Mouse (Mus musculus) gastrocnemius, postnatal 36 days (tissue): ENCODE measurements around the gene Tent5b. TPM values are rescaled to one million over a fixed set of nuclear protein-coding genes. Genes with fewer than 3 reads are reported as not detected.

Experiments used
- DNase-seq, 2 experiments: peaks; one replicate each; pipeline ENCODE4 v3.0.0; 2022
- intact Hi-C: fragments of 180-260 bp; cut with DNase I; formaldehyde crosslinking; loops from one replicate; pipeline ENCODE4 v1.15.1; 2025
- total RNA-seq, 2 experiments: library from RNA; stranded (reverse); gene quantifications; 2 replicates each; pipeline ENCODE4 v1.2.3; 2021

The Tent5b gene
- total RNA-seq, 2 experiments from 2014 or later = 0.59 to 1.0 TPM

- DNase-seq = peak; percentile 75 to 83
- intact Hi-C loops = no loop called here
Observed at GRCm38 (mm10) chr4:133468080-133468479, 11.9 kb upstream of the Tent5b start.

GRCm38 (mm10) chr4:133469122-133469521 lies 10.8 kb upstream of the Tent5b start:
- intact Hi-C loops = no loop called here
- DNase-seq = no peak

- DNase-seq = no peak
- intact Hi-C loops = no loop called here
Observed at GRCm38 (mm10) chr4:133471135-133471821, 8.7 kb upstream of the Tent5b start.

- DNase-seq = no peak
- intact Hi-C loops = no loop called here
Observed at GRCm38 (mm10) chr4:133473833-133474232, 6.1 kb upstream of the Tent5b start.

GRCm38 (mm10) chr4:133480185-133480537 lies 229 bp downstream of the Tent5b start:
- intact Hi-C loops = no loop called here
- DNase-seq = no peak

- intact Hi-C loops = no loop called here
Observed at GRCm38 (mm10) chr4:133480754-133481153, 822 bp downstream of the Tent5b start.

DNA sequence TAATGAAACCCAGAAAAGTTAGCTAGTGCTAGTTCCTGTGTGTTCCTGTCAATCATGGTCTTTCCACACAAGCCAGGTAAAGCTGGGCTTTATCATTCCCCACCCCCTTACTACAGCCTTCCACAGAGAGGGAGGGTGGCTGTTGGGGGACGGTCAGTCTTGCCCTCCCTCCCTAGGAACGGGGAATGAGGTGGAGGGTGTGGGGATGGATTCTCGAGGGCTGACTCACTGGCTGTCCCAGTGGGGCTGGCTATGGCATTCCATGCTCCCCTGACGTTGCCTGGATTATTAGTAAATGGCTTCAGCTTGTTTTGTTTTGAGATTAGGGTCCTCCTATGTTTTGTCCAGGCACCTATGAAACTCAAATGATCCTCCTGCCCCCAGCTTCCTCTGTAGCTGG lies 1.6 kb downstream of the Tent5b start:
- no peak for DNase-seq
- intact Hi-C loops = no loop called here

More at GRCm38 (mm10) chr4:133480754-133481153, 822 bp downstream of the Tent5b start:
- DNase-seq = no peak

- no peak for DNase-seq
- intact Hi-C loops = no loop called here
Observed at GRCm38 (mm10) chr4:133482479-133482878, 2.5 kb downstream of the Tent5b start.

DNA sequence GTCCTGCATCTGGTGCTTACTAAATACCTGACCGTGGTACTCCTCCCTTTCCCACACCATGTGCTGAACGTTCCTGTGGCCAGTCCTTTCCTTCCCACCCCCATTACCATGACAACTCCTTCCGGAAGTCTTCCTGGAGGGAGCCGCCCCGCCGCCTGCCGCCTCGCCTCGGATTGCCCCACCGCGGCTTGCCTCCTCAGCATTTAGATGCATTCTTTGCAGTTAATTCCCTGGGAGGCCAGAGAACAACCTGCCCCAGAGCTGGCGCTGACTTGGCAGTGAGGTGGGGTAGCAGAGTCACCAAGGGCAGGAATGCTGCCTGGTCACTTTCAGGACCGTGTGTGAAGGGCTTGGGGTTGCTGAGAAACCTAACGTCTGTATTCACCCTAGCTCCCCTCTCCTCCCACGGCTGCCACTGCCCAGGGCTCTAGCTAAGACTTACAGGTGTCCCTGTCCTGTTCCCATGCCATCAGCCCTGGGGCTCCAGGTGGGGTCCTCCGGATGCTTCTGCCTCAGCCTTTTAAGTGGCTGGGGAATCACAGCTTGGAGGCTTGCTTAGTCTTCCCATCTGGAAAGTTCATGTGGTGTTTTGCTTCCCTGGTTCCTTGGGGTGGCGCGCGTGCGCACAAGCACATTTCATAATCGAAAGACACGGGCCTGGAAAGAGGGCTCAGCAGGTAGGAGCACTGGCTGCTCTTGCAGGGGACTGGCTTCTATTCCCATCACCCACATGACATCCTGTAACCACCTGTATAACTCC lies 4.5 kb downstream of the Tent5b start:
- intact Hi-C loops = no loop called here
- DNase-seq = peak in 1 of 2 experiments; percentile 42

- no peak for DNase-seq
- intact Hi-C loops = no loop called here
Observed at GRCm38 (mm10) chr4:133485691-133486425, 5.9 kb downstream of the Tent5b start.

DNA sequence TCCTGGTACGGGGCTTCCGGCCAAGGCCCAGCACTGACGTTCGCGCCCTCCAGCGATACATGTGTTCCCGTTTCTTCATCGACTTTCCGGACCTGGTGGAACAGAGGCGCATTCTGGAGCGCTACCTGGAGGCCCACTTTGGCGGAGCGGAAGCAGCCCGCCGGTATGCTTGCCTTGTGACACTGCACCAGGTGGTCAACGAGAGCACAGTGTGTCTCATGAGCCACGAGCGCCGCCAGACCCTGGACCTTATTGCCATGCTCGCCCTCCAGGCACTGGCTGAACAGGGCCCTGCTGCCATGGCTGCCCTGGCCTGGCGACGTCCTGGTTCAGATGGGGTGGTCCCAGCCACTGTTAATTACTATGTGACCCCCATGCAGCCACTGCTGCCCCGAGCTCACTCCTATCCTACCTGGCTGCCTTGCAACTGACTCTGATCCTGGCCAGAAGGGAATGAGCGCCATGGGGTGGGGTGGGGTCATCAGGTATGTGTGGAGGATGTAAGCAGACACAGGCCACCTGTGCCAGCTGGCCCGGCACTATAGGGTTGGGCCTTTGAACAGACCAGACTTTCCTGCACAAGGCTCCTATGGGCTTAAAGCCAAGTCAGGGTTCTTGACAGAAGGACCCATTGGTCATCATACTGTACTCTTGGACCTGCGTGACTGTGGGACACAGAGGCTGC lies 6.9 kb downstream of the Tent5b start:
- intact Hi-C loops = no loop called here
- DNase-seq = no peak

DNA sequence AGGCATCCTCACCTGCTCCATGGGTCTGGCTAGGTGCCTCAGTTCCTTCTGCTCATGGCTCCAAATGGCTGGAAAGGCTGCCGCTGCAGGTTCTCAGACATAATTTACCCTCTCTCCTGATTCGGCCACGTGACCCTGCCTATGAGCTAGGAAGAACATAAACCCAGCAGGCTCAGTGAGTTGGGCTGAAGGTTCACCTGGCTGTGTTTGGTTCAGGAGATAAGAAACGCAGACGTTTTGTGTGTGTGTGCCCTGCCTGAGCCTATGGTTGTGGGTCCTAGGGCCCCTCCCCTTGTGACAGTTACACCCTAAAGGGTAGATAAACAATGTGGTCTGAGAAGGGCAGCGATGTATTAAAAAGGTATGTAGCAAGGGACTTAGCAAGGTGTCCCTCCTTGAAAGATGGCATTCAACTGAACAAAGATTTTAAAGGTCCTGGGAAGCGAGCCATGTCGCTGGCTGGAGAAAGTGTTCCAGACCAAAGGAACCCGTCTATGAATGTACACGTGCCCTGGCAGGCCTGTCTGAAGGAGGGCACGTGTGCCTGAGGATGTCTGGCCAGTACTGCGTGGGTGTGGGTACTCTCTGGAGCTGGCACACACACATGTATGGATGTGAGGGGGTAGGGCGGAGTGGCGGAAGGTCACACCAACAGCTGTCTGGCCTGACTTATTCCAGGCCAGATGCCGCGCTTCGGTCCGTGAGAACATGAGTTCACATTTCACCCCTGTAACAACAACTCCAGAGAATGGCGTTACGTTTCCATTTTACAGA lies 8.9 kb downstream of the Tent5b start:
- intact Hi-C loops = no loop called here
- no peak for DNase-seq

GRCm38 (mm10) chr4:133489489-133490245 lies 9.7 kb downstream of the Tent5b start:
- intact Hi-C loops = no loop called here
- no peak for DNase-seq

DNA sequence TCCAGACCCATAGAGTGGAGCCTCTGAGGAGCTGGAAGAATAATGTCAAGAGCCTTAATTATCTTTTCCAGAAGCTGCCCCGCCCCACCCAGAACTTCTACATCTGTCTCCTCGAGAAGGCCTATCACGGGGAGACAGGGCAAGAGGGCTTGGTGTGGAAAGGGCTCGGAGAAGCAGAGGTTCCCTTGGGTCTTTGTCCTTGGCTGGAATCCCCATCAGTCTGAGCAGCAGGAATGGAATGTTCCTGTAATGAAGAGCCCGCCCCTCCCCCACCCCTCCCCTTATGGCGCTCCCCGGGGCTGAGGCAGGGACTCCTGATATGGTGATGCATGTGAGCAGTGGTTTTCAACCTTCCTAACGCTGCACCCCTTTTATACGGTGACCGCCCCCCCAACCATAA lies 11.9 kb downstream of the Tent5b start:
- peak in 1 of 2 experiments; percentile 72 for DNase-seq
- intact Hi-C loops = no loop called here

DNA sequence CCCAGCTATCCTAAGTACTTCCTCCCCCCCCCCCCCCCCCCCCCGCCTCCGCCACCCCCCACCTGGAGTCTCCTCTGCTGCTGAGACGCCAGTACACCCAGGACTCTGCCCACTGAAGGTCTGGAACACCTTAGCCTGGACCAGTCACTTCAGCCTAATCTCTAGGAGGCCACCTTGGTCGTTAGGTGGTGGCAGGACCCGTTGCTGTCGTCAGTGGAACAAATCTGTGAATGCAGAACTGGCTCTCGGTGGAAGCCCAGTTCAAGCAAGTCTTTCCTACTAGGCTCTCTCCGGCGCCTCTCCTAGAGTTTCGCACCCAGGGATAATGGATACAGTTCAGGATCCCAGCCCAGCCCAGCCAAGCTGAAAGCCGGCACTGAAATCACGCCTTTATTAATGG lies 14.0 kb downstream of the Tent5b start:
- intact Hi-C loops = loop anchor here (1.0 kb wide), 1 partner anchor 15 kb away; no protein-coding TSS in a partner anchor
- no peak for DNase-seq

DNA sequence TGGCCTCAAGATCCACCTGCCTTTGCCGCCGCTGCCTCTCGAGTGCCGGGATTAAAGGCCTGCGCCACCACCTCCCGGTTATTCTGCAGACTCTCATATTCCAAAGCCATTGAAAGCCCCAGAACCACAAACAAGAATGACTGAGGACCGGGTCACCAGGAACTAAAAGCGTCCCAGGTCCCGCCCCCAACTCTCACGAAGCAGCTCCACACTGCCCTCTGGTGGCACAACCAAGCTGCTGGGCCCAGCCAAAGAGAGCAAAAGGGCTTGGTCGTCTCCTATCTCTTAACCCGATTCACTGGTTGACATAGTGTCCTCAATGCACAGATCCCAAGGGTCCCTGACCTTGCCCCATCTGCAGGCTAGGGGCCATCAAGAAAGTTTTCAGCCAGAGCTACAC lies 14.5 kb downstream of the Tent5b start:
- intact Hi-C loops = loop anchor here (1.0 kb wide), 1 partner anchor 15 kb away; no protein-coding TSS in a partner anchor
- peak; percentile 88 to 89 for DNase-seq

- intact Hi-C loops = loop anchor here (1.0 kb wide), 1 partner anchor 16 kb away; no protein-coding TSS in a partner anchor
- no peak for DNase-seq
Observed at GRCm38 (mm10) chr4:133494867-133495266, 14.9 kb downstream of the Tent5b start.

GRCm38 (mm10) chr4:133495711-133496110 lies 15.8 kb downstream of the Tent5b start:
- intact Hi-C loops = no loop called here
- no peak for DNase-seq
